Mouse (Mus musculus) G1E (cell line): ENCODE data around the gene Pck1. TPM values are rescaled to one million over a fixed set of nuclear protein-coding genes. Genes with fewer than 3 reads are reported as not detected.

Experiments used
- ATAC-seq: 2 replicates; pipeline ENCODE4 v1.8.0; 2016; ENCODE audit warnings: mild to moderate bottlenecking; ENCODE audit not compliant: insufficient number of reproducible peaks, poor library complexity, low FRiP score, severe bottlenecking; ENCODE audit errors: extremely low read depth
- DNase-seq: peaks from one replicate; pipeline ENCODE4 v3.0.0; 2012; ENCODE audit warnings: low spot score
- H3K27me3 ChIP-seq: 2 replicates; pipeline ENCODE4 v1.6.1; 2012; ENCODE audit warnings: mild to moderate bottlenecking, low read length, inconsistent platforms; ENCODE audit not compliant: insufficient read depth
- H3K36me3 ChIP-seq: replicated peaks from 2 replicates; pipeline ENCODE3; 2012; ENCODE audit warnings: mild to moderate bottlenecking, inconsistent platforms
- H3K4me1 ChIP-seq: 2 replicates; pipeline ENCODE4 v1.6.1; 2012; ENCODE audit warnings: low read depth, low read length, inconsistent platforms, mixed read lengths; ENCODE audit not compliant: insufficient read depth
- H3K4me3 ChIP-seq: 2 replicates; pipeline ENCODE4 v1.5.1; 2012; ENCODE audit warnings: low read depth, mild to moderate bottlenecking, inconsistent platforms, low read length, moderate library complexity, mixed read lengths
- H3K9me3 ChIP-seq: replicated peaks from 2 replicates; pipeline ENCODE4 v1.6.1; 2012; ENCODE audit warnings: inconsistent platforms
- CTCF ChIP-seq: IDR thresholded peaks from 2 replicates; pipeline ENCODE4 v1.5.1; 2012; ENCODE audit warnings: low read depth, low read length, inconsistent platforms, mixed read lengths
- GATA1 ChIP-seq: IDR thresholded peaks from 2 replicates; pipeline ENCODE4 v1.6.1; 2012; ENCODE audit warnings: borderline replicate concordance, low read length, inconsistent platforms, mixed read lengths
- GATA2 ChIP-seq: IDR thresholded peaks from 2 replicates; pipeline ENCODE4 v1.6.1; 2012; ENCODE audit warnings: low read depth, low read length, inconsistent platforms, borderline replicate concordance
- POLR2AphosphoS5 ChIP-seq: IDR thresholded peaks from 2 replicates; pipeline ENCODE4 v1.6.1; 2012; ENCODE audit warnings: low read depth, low read length, inconsistent platforms; ENCODE audit not compliant: insufficient replicate concordance
- TAL1 ChIP-seq: conservative IDR thresholded peaks from 2 replicates; pipeline ENCODE4 v1.6.1; 2012; ENCODE audit warnings: low read depth, low read length, inconsistent platforms, mixed read lengths
- polyA plus RNA-seq: library from polyadenylated mRNA; stranded (reverse); fragments of >175 nt; gene quantifications from 2 replicates; pipeline ENCODE4 v1.2.3, GENCODE M21; 2012
- total RNA-seq, 2 experiments: library from RNA; stranded (forward) in 1 of 2; stranded (reverse) in 1 of 2; fragments of 200-1000 nt in 1 of 2; fragments of >200 nt in 1 of 2; fragmentation: Nextera tagmentation in 1 of 2; gene quantifications; 2 replicates each; pipeline ENCODE4 v1.2.3; 2014 to 2017

Gene Pck1
- total and polyA plus RNA-seq, 3 experiments, result 0.11 TPM; not detected in 2

GRCm38 (mm10) chr2:173146728-173147127, 6.1 kb upstream of the Pck1 start:
- TF ChIP-seq TAL1 (no peak), GATA1 (no peak)
- ATAC-seq (no peak), DNase-seq (no peak)
- no peak overlapping the region for H3K4me3 ChIP-seq
- H3K4me1 ChIP-seq, result no peaks in the 10 kb centered on the region
- H3K36me3 ChIP-seq, result no peaks in the 10 kb centered on the region
- peaks cover 84% of the 10 kb centered on the region for H3K9me3 ChIP-seq
- H3K27me3 ChIP-seq, result no peaks in the 10 kb centered on the region

GRCm38 (mm10) chr2:173148001-173148400, 4.8 kb upstream of the Pck1 start:
- TF ChIP-seq GATA1 (no peak), GATA2 (no peak), TAL1 (no peak), CTCF (no peak), POLR2AphosphoS5 (no peak)
- no peaks in the 10 kb centered on the region for H3K4me1 ChIP-seq
- no peak for DNase-seq
- peaks cover 88% of the 10 kb centered on the region for H3K9me3 ChIP-seq
- H3K36me3 ChIP-seq, result no peaks in the 10 kb centered on the region
- ATAC-seq, result no peak
- no peaks in the 10 kb centered on the region for H3K27me3 ChIP-seq
- H3K4me3 ChIP-seq, result no peak overlapping the region

- no peaks in the 10 kb centered on the region for H3K27me3 ChIP-seq
- TF ChIP-seq TAL1 (no peak), CTCF (no peak), GATA2 (no peak), POLR2AphosphoS5 (no peak), GATA1 (no peak)
- DNase-seq (no peak), ATAC-seq (no peak)
- H3K9me3 ChIP-seq, result peaks cover 89% of the 10 kb centered on the region
- no peaks in the 10 kb centered on the region for H3K36me3 ChIP-seq
- H3K4me3 ChIP-seq, result no peak overlapping the region
- H3K4me1 ChIP-seq, result no peaks in the 10 kb centered on the region
These were observed 1.5 kb upstream of the Pck1 start for GRCm38 (mm10) chr2:173151352-173151751.

GRCm38 (mm10) chr2:173151784-173152284, 1.0 kb upstream of the Pck1 start:
- no peak for ATAC-seq
- Histone ChIP-seq H3K4me1 (no peaks in the 10 kb centered on the region), H3K27me3 (no peaks in the 10 kb centered on the region)

GRCm38 (mm10) chr2:173153266-173153665, 418 bp downstream of the Pck1 start:
- no peaks in the 10 kb centered on the region for H3K27me3 ChIP-seq
- ATAC-seq, result no peak

More at GRCm38 (mm10) chr2:173151784-173152284, 1.0 kb upstream of the Pck1 start:
- H3K9me3 ChIP-seq, result peaks cover 90% of the 10 kb centered on the region
- TF ChIP-seq GATA2 (no peak), POLR2AphosphoS5 (no peak), TAL1 (no peak), GATA1 (no peak), CTCF (no peak)
- no peak for DNase-seq
- no peaks in the 10 kb centered on the region for H3K36me3 ChIP-seq
- no peak overlapping the region for H3K4me3 ChIP-seq

GRCm38 (mm10) chr2:173154513-173154912, 1.7 kb downstream of the Pck1 start:
- ATAC-seq (no peak), DNase-seq (no peak)
- no peaks in the 10 kb centered on the region for H3K27me3 ChIP-seq
- H3K4me1 ChIP-seq, result no peaks in the 10 kb centered on the region
- H3K36me3 ChIP-seq, result no peaks in the 10 kb centered on the region
- H3K4me3 ChIP-seq, result no peak overlapping the region
- no peak for TF ChIP-seq GATA2
- no peak for TF ChIP-seq CTCF
- no peak for TF ChIP-seq POLR2AphosphoS5
- TF ChIP-seq TAL1, result no peak
- TF ChIP-seq GATA1, result no peak
- peaks cover 90% of the 10 kb centered on the region for H3K9me3 ChIP-seq

More at GRCm38 (mm10) chr2:173153266-173153665, 418 bp downstream of the Pck1 start:
- Histone ChIP-seq H3K9me3 (peaks cover 91% of the 10 kb centered on the region), H3K4me3 (no peak overlapping the region), H3K4me1 (no peaks in the 10 kb centered on the region), H3K36me3 (no peaks in the 10 kb centered on the region)
- TF ChIP-seq GATA2 (no peak), TAL1 (no peak), CTCF (no peak), POLR2AphosphoS5 (no peak), GATA1 (no peak)
- DNase-seq, result no peak
